Mouse (Mus musculus): Measurements from ENCODE around the gene I830077J02Rik.
A peak's percentile ranks its signal among the peaks of the same experiment; 100 is the strongest.
"Not testable (repeated sequence)": the region's sequence is repeated elsewhere in the genome, so short reads cannot be mapped to it uniquely, and the experiment has no call there.

I830077J02Rik gene

GRCm38 (mm10) chr3:105918355-105918745 lies 14.1 kb downstream of the I830077J02Rik start:
- DNase-seq (ENCODE audit: low read depth, low spot score), result no peak

GRCm38 (mm10) chr3:105917656-105918354 lies 14.7 kb downstream of the I830077J02Rik start:
- no peak for DNase-seq (ENCODE audit: low read depth, low spot score)

- not testable (repeated sequence) for DNase-seq (ENCODE audit: low read depth, low spot score)
Observed at GRCm38 (mm10) chr3:105916455-105916854, 16.0 kb downstream of the I830077J02Rik start.

- DNase-seq (ENCODE audit: low read depth, low spot score), result peak; percentile 48
Observed at GRCm38 (mm10) chr3:105915281-105915680, 17.2 kb downstream of the I830077J02Rik start.

GRCm38 (mm10) chr3:105913839-105914681 lies 18.4 kb downstream of the I830077J02Rik start:
- DNase-seq (ENCODE audit: low read depth, low spot score), result no peak

GRCm38 (mm10) chr3:105912097-105912880 lies 20.2 kb downstream of the I830077J02Rik start:
- DNase-seq (ENCODE audit: low read depth, low spot score), result no peak

GRCm38 (mm10) chr3:105910519-105911190 lies 21.8 kb downstream of the I830077J02Rik start:
- DNase-seq (ENCODE audit: low read depth, low spot score), result no peak

- DNase-seq (ENCODE audit: low read depth, low spot score), result no peak
Observed at GRCm38 (mm10) chr3:105908976-105909375, 23.5 kb downstream of the I830077J02Rik start.

- no peak for DNase-seq (ENCODE audit: low read depth, low spot score)
Observed at GRCm38 (mm10) chr3:105907956-105908655, 24.4 kb downstream of the I830077J02Rik start.

GRCm38 (mm10) chr3:105904721-105905120 lies 27.7 kb downstream of the I830077J02Rik start:
- no peak for DNase-seq (ENCODE audit: low read depth, low spot score)

- DNase-seq (ENCODE audit: low read depth, low spot score), result no peak
Observed at GRCm38 (mm10) chr3:105904213-105904612, 28.3 kb downstream of the I830077J02Rik start.

GRCm38 (mm10) chr3:105901468-105901867 lies 31.0 kb downstream of the I830077J02Rik start:
- no peak for DNase-seq (ENCODE audit: low read depth, low spot score)

GRCm38 (mm10) chr3:105900716-105901115 lies 31.7 kb downstream of the I830077J02Rik start:
- no peak for DNase-seq (ENCODE audit: low read depth, low spot score)

- no peak for DNase-seq (ENCODE audit: low read depth, low spot score)
Observed at GRCm38 (mm10) chr3:105900266-105900665, 32.2 kb downstream of the I830077J02Rik start.

GRCm38 (mm10) chr3:105899394-105900147 lies 32.9 kb downstream of the I830077J02Rik start:
- peak; percentile 93 for DNase-seq (ENCODE audit: low read depth, low spot score)

GRCm38 (mm10) chr3:105898861-105899260 lies 33.6 kb downstream of the I830077J02Rik start:
- DNase-seq (ENCODE audit: low read depth, low spot score), result no peak

GRCm38 (mm10) chr3:105898325-105898724 lies 34.1 kb downstream of the I830077J02Rik start:
- peak; percentile 62 for DNase-seq (ENCODE audit: low read depth, low spot score)

GRCm38 (mm10) chr3:105896811-105897210 lies 35.7 kb downstream of the I830077J02Rik start:
- DNase-seq (ENCODE audit: low read depth, low spot score), result no peak

- peak; percentile 92 for DNase-seq (ENCODE audit: low read depth, low spot score)
Observed at GRCm38 (mm10) chr3:105894601-105895592, 37.6 kb downstream of the I830077J02Rik start.
